Mouse (Mus musculus): ENCODE data around the gene Cd300lb. TPM values are rescaled to one million over a fixed set of nuclear protein-coding genes. Genes with fewer than 3 reads are reported as not detected.
"Not testable (repeated sequence)": the region's sequence is repeated elsewhere in the genome, so short reads cannot be mapped to it uniquely, and the experiment has no call there.

Gene Cd300lb
- polyA plus RNA-seq, 1 experiment from 2014 or later: 0.08 TPM

GRCm38 (mm10) chr11:114923961-114924360 lies 10.2 kb downstream of the Cd300lb start:
- Histone ChIP-seq H3K27me3 (replicated peaks; ENCODE audit: control insufficient read depth, insufficient read depth, low read length) (no peaks in the 10 kb centered on the region), H3K36me3 (ENCODE audit: control insufficient read depth, insufficient read depth) (no peaks in the 10 kb centered on the region), H3K9ac (replicated peaks; ENCODE audit: low read depth, low read length) (no peak overlapping the region), H3K27ac (ENCODE audit: low read length) (no peak overlapping the region), H3K4me2 (ENCODE audit: low read length) (no peak overlapping the region), H3K4me3 (replicated peaks; ENCODE audit: low read length) (no peak overlapping the region), H3K4me1 (replicated peaks; ENCODE audit: control insufficient read depth, insufficient read depth, low read length) (no peaks in the 10 kb centered on the region), H3K9me3 (ENCODE audit: control insufficient read depth, low read length) (no peaks in the 10 kb centered on the region; the same call in 1 of the 2 replicates)
- 69% methylated on average over 4 of the region's 4 CpGs for WGBS
- ATAC-seq: no peak

GRCm38 (mm10) chr11:114922439-114922838 lies 11.7 kb downstream of the Cd300lb start:
- Histone ChIP-seq H3K27me3 (replicated peaks; ENCODE audit: control insufficient read depth, insufficient read depth, low read length) (no peaks in the 10 kb centered on the region), H3K36me3 (ENCODE audit: control insufficient read depth, insufficient read depth) (no peaks in the 10 kb centered on the region), H3K9ac (replicated peaks; ENCODE audit: low read depth, low read length) (no peak overlapping the region), H3K4me2 (ENCODE audit: low read length) (no peak overlapping the region), H3K4me1 (replicated peaks; ENCODE audit: control insufficient read depth, insufficient read depth, low read length) (no peaks in the 10 kb centered on the region), H3K9me3 (ENCODE audit: control insufficient read depth, low read length) (no peaks in the 10 kb centered on the region; the same call in 1 of the 2 replicates), H3K4me3 (replicated peaks; ENCODE audit: low read length) (no peak overlapping the region), H3K27ac (ENCODE audit: low read length) (no peak overlapping the region)
- 78% methylated on average over 4 of the region's 4 CpGs for WGBS
- no peak for ATAC-seq

GRCm38 (mm10) chr11:114917120-114917519 lies 17.1 kb downstream of the Cd300lb start:
- Histone ChIP-seq H3K27me3 (replicated peaks; ENCODE audit: control insufficient read depth, insufficient read depth, low read length) (no peaks in the 10 kb centered on the region), H3K4me2 (ENCODE audit: low read length) (no peak overlapping the region), H3K36me3 (ENCODE audit: control insufficient read depth, insufficient read depth) (no peaks in the 10 kb centered on the region), H3K4me3 (replicated peaks; ENCODE audit: low read length) (no peak overlapping the region), H3K27ac (ENCODE audit: low read length) (no peak overlapping the region), H3K9me3 (ENCODE audit: control insufficient read depth, low read length) (no peaks in the 10 kb centered on the region; the same call in 1 of the 2 replicates), H3K9ac (replicated peaks; ENCODE audit: low read depth, low read length) (no peak overlapping the region), H3K4me1 (replicated peaks; ENCODE audit: control insufficient read depth, insufficient read depth, low read length) (no peaks in the 10 kb centered on the region)
- WGBS: 82% methylated on average over 6 of the region's 6 CpGs
- ATAC-seq: no peak

- Histone ChIP-seq H3K27ac (ENCODE audit: low read length) (no peak overlapping the region), H3K9me3 (ENCODE audit: control insufficient read depth, low read length) (no peaks in the 10 kb centered on the region; the same call in 1 of the 2 replicates), H3K9ac (replicated peaks; ENCODE audit: low read depth, low read length) (no peak overlapping the region), H3K36me3 (ENCODE audit: control insufficient read depth, insufficient read depth) (no peaks in the 10 kb centered on the region), H3K4me3 (replicated peaks; ENCODE audit: low read length) (no peak overlapping the region), H3K4me1 (replicated peaks; ENCODE audit: control insufficient read depth, insufficient read depth, low read length) (no peaks in the 10 kb centered on the region), H3K4me2 (ENCODE audit: low read length) (no peak overlapping the region), H3K27me3 (replicated peaks; ENCODE audit: control insufficient read depth, insufficient read depth, low read length) (no peaks in the 10 kb centered on the region)
- ATAC-seq: no peak
- WGBS: 58% methylated on average over 7 of the region's 7 CpGs
Observed at GRCm38 (mm10) chr11:114914978-114915377, 19.2 kb downstream of the Cd300lb start.

- Histone ChIP-seq H3K9ac (replicated peaks; ENCODE audit: low read depth, low read length) (no peak overlapping the region), H3K4me1 (replicated peaks; ENCODE audit: control insufficient read depth, insufficient read depth, low read length) (no peaks in the 10 kb centered on the region), H3K36me3 (ENCODE audit: control insufficient read depth, insufficient read depth) (no peaks in the 10 kb centered on the region), H3K27me3 (replicated peaks; ENCODE audit: control insufficient read depth, insufficient read depth, low read length) (no peaks in the 10 kb centered on the region), H3K27ac (ENCODE audit: low read length) (no peak overlapping the region), H3K9me3 (ENCODE audit: control insufficient read depth, low read length) (no peaks in the 10 kb centered on the region), H3K4me3 (replicated peaks; ENCODE audit: low read length) (no peak overlapping the region), H3K4me2 (ENCODE audit: low read length) (no peak overlapping the region)
- WGBS: 17% methylated on average over 9 of the region's 9 CpGs
- peak; percentile 38; the same call in 1 of the 2 replicates for ATAC-seq
Observed at GRCm38 (mm10) chr11:114912847-114913246, 21.3 kb downstream of the Cd300lb start.

GRCm38 (mm10) chr11:114909538-114909937 lies 24.6 kb downstream of the Cd300lb start:
- not testable (repeated sequence) for ATAC-seq; H3K27me3 ChIP-seq (replicated peaks; ENCODE audit: control insufficient read depth, insufficient read depth, low read length); H3K4me1 ChIP-seq (replicated peaks; ENCODE audit: control insufficient read depth, insufficient read depth, low read length); H3K36me3 ChIP-seq (ENCODE audit: control insufficient read depth, insufficient read depth); H3K27ac ChIP-seq (ENCODE audit: low read length); H3K9ac ChIP-seq (replicated peaks; ENCODE audit: low read depth, low read length); H3K9me3 ChIP-seq (ENCODE audit: control insufficient read depth, low read length); H3K4me2 ChIP-seq (ENCODE audit: low read length); H3K4me3 ChIP-seq (replicated peaks; ENCODE audit: low read length)
- WGBS: 43% methylated on average over 3 of the region's 3 CpGs

GRCm38 (mm10) chr11:114908086-114908485 lies 26.1 kb downstream of the Cd300lb start:
- H3K4me1 ChIP-seq (replicated peaks; ENCODE audit: control insufficient read depth, insufficient read depth, low read length): no peaks in the 10 kb centered on the region
- H3K36me3 ChIP-seq (ENCODE audit: control insufficient read depth, insufficient read depth): no peaks in the 10 kb centered on the region
- no peak overlapping the region for H3K9ac ChIP-seq (replicated peaks; ENCODE audit: low read depth, low read length)
- 49% methylated on average over 4 of the region's 4 CpGs for WGBS
- no peak overlapping the region for H3K4me3 ChIP-seq (replicated peaks; ENCODE audit: low read length)
- H3K27me3 ChIP-seq (replicated peaks; ENCODE audit: control insufficient read depth, insufficient read depth, low read length): no peaks in the 10 kb centered on the region
- no peak overlapping the region for H3K4me2 ChIP-seq (ENCODE audit: low read length)
- ATAC-seq: no peak
- no peaks in the 10 kb centered on the region for H3K9me3 ChIP-seq (ENCODE audit: control insufficient read depth, low read length)
- H3K27ac ChIP-seq (ENCODE audit: low read length): no peak overlapping the region

- Histone ChIP-seq H3K4me3 (replicated peaks; ENCODE audit: low read length) (no peak overlapping the region), H3K36me3 (ENCODE audit: control insufficient read depth, insufficient read depth) (no peaks in the 10 kb centered on the region), H3K9ac (replicated peaks; ENCODE audit: low read depth, low read length) (no peak overlapping the region), H3K9me3 (ENCODE audit: control insufficient read depth, low read length) (no peaks in the 10 kb centered on the region), H3K4me1 (replicated peaks; ENCODE audit: control insufficient read depth, insufficient read depth, low read length) (no peaks in the 10 kb centered on the region), H3K27me3 (replicated peaks; ENCODE audit: control insufficient read depth, insufficient read depth, low read length) (no peaks in the 10 kb centered on the region), H3K27ac (ENCODE audit: low read length) (no peak overlapping the region), H3K4me2 (ENCODE audit: low read length) (no peak overlapping the region)
- ATAC-seq: no peak
- WGBS: 82% methylated on average over 4 of the region's 4 CpGs
Observed at GRCm38 (mm10) chr11:114907567-114907966, 26.6 kb downstream of the Cd300lb start.

- H3K9me3 ChIP-seq (ENCODE audit: control insufficient read depth, low read length): no peaks in the 10 kb centered on the region
- H3K4me1 ChIP-seq (replicated peaks; ENCODE audit: control insufficient read depth, insufficient read depth, low read length): no peaks in the 10 kb centered on the region
- 78% methylated on average over 4 of the region's 4 CpGs for WGBS
- H3K4me3 ChIP-seq (replicated peaks; ENCODE audit: low read length): no peak overlapping the region
- ATAC-seq: no peak
- H3K4me2 ChIP-seq (ENCODE audit: low read length): no peak overlapping the region
- H3K9ac ChIP-seq (replicated peaks; ENCODE audit: low read depth, low read length): no peak overlapping the region
- H3K36me3 ChIP-seq (ENCODE audit: control insufficient read depth, insufficient read depth): no peaks in the 10 kb centered on the region
- H3K27me3 ChIP-seq (replicated peaks; ENCODE audit: control insufficient read depth, insufficient read depth, low read length): no peaks in the 10 kb centered on the region
- no peak overlapping the region for H3K27ac ChIP-seq (ENCODE audit: low read length)
Observed at GRCm38 (mm10) chr11:114903224-114903623, 31.0 kb downstream of the Cd300lb start.

- H3K27me3 ChIP-seq (replicated peaks; ENCODE audit: control insufficient read depth, insufficient read depth, low read length): no peaks in the 10 kb centered on the region
- ATAC-seq: no peak
- H3K36me3 ChIP-seq (ENCODE audit: control insufficient read depth, insufficient read depth): no peaks in the 10 kb centered on the region
- WGBS: 32% methylated on average over 1 of the region's 1 CpGs
- H3K4me3 ChIP-seq (replicated peaks; ENCODE audit: low read length): no peak overlapping the region
- H3K9me3 ChIP-seq (ENCODE audit: control insufficient read depth, low read length): no peaks in the 10 kb centered on the region
- H3K4me2 ChIP-seq (ENCODE audit: low read length): no peak overlapping the region
- H3K4me1 ChIP-seq (replicated peaks; ENCODE audit: control insufficient read depth, insufficient read depth, low read length): no peaks in the 10 kb centered on the region
- no peak overlapping the region for H3K9ac ChIP-seq (replicated peaks; ENCODE audit: low read depth, low read length)
- no peak overlapping the region for H3K27ac ChIP-seq (ENCODE audit: low read length)
Observed at GRCm38 (mm10) chr11:114898026-114898425, 36.2 kb downstream of the Cd300lb start.

Data from forebrain, embryonic 16.5 days (tissue).